Mouse (Mus musculus): ENCODE data around the gene Dock3.

The Dock3 gene

DNA sequence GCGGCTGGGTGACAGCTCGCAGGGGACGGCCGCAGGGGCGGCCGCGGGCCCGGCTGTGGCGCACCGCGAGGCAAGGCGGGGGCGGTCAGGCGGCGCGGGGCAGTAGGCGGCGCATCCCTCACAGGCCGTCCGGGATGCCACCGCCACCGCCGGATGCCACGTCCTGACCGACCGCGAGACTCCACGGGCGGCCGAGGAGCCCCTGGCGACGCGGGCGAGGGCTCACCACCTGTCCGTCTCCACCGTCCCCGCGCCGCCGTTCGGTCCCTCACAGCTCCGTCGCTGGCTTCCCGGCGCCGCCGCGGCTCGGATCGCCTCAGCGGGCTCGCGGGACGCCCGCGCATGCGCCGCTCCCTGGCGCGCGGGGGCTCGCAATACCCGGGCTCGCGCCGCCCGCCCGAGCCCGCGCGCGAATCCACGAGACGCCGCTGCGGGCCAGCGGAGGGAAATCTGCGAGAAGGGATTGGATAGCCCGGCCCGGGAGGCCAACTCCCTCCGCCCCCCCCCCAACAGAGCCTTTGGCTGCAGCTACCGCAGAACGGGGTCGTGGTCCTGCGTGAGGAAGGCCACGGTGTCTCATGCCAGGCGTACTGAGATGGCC is at the start of gene Dock3:
Dock3 (minus strand) TSS at position 371 of the 601 bp plus-strand sequence.
- no peak for DNase-seq (ENCODE audit: low read depth, low spot score)

DNA sequence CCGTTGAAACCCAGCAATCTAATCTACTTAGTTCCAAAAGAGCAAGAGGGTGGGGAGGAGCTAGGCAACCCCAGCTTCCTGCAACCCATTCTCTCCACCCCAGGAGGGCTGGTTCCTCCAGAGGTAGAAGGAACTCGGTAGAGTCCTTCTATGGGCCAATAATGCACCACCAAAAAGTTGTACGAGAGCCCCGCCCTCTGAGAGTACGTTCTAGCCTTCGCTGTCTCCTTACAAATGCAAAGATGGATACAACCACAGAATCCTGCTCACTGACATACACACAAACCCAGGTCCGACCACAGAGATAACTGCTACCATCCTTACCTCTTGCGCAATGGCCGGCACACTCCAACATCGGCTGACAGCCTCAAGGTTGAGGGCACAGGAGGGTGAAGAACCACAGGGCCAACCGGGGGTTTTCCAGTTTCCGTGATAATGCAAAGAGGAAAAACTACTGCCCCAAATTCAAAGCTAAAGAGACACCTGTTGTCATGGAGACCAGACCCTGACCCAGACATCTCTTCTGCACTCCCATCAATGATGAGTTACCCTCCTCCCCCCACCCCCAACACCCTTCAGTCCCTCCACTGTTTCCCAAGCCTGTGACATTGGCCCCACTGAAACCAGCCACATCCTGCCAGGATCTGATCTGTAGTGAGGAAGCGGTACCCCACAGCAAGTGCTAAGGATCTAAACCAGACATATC is 48.8 kb upstream of the Dock3 start:
- peak; percentile 56 for DNase-seq (ENCODE audit: low read depth, low spot score)

DNA sequence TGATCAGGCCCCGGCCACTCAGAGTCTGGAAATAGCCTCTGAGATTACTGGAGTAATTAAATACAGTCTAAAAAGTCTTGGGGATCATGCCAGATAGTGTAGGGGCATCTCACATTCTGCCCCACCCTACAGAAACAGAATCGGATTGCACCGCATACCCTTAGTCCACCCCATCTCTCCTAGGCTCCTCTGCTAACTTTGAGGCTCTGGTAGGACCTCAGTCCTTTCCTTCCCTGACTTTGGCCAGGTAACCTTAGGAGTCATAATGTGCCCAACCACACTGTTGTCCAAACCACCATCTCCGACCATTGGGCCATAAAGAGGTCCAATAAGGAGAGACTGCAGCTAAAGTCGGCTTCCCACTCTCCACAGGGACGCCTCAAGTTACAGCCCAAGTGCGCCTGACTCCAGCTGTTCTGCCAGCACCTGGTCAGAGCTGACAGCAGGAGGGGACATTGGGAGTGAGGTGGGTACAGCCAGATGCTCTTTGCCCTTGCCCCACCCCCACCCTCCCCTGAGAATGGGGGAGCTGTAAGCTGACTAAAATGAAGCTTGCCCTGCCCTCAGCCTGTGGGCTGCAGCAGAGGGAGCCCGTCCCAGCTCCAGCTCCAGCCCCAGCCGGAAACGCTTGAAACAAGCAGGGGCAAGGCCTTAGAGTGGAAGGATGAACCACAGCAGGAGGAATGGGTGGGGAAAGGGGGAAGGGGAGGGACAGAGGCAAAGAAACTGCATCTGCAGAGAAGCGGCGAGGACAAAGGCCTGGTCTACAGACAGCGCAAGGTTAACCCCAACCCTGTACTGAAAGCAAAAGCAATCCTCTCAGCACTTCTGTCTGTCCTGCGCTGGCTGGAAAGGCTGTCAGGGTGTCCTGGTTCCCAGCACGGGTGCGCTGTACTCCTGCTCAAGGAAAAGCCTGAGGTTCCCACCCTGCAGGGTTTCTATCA is 47.9 kb upstream of the Dock3 start:
- DNase-seq (ENCODE audit: low read depth, low spot score): peak; percentile 48

DNA sequence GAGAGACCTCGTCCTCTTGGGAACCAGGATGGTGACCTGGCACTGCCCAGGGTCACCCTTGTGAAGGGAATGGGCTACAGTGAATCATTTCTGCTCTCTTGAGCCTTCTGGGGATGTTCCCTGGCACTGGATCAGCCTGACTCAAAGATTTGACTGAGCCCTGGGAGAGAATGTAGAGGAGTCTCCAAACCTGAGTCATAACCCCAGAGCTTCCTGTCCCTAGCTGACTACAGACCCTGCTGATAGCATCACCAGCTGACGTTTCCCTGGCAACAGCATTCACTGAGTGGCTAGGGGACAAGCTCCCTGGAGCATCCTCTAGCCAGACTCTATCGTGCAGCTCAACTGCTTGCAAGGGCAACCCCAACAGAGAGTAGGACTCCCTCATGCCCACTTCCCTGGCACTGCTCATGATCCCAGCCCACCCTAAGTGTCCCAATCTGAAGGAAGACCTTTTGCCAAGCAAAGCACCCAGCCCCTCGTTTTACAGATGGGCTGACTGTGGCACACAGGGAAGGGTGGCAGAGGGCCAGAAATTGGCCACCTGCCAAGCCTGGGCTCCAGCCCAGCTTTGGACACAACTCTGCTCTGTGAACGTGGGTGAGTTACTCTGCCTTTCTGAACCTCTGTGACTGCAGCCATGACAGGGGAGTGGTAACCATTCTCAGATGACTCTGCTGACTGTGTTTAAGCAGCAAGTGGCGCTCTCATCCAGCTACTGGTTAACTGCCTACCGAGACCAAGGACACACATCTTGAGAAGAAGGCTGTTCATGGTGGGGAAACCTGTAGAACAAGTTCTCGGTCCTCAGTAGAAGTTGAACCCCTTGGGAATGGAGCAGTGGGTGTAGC is 47.0 kb upstream of the Dock3 start:
- DNase-seq (ENCODE audit: low read depth, low spot score): no peak

DNA sequence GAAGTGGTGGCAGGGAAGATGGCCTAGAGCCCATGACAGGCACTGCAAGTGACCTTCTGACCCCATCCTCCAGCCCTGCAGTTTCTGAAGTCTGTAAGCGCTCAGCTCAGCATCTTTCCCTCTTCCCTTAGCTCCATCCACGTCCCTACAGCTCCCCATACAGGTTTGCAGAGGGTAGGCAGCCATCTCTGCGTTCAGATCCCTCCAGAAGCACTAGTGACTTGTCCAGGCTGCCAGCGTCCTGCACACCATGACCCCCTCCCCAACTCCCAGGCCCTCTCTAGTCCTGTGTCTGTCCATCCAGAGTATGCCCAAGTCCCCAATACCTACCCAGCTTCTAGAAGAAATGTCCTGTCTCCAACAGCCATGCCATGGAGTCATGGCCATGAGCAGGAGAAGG is 46.4 kb upstream of the Dock3 start:
- no peak for DNase-seq (ENCODE audit: low read depth, low spot score)

DNA sequence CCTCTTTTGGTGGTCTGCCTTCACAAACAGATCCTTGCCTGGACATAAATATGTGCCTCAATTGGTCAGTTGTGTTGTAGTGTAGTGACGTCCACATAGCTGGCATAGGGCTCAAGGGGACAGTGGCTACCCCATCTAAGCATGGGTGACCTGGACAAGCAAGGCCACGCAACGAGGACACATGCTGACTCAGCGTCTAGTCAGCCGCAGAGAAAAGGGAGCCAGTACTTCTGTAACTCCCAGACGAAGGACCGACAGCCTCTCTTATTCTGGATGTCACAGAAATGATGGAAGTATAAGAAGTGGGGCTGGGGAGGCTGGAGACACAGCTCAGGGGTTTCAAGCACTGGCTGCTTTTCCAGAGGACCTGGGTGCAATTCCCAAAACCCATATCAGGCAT is 45.9 kb upstream of the Dock3 start:
- no peak for DNase-seq (ENCODE audit: low read depth, low spot score)

DNA sequence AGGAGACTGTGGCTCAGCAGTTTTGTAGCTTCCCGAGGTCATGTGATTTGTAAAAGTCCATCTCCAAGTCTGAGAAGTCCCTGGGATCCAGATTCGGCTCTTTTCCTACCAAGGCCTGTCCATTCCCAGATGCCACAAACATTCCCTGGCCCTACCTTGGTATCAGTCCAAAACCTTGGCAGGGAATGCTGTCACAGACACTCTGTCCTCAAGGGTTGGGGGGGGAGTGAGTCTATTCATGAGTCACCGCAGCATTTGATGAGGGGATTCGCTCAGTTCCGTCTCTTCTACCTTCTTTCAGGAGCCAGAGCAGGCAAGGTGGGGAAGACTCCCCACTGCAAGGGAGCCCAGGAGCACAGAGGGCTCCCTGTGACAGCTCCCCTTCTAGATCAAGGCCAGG is 44.0 kb upstream of the Dock3 start:
- DNase-seq (ENCODE audit: low read depth, low spot score): no peak

DNA sequence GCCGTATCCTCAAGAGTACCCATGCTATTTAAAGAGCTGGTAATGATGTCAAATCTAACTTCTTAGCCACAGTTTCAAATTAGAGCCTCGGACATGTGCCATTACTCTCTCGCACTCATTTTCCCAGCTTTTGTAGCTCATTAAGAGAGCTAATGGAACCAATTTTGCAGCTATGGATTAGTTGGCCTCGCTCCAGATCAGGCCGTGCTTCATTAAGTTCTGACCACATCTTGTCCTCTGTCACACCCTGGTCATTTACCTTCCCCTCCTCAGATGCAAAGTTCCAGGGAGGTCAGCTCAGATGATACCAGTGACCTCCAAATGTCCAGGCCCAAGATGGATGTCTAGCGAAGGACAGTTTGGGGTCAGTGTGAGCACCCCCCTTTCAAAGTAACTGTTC is 43.0 kb upstream of the Dock3 start:
- DNase-seq (ENCODE audit: low read depth, low spot score): no peak

DNA sequence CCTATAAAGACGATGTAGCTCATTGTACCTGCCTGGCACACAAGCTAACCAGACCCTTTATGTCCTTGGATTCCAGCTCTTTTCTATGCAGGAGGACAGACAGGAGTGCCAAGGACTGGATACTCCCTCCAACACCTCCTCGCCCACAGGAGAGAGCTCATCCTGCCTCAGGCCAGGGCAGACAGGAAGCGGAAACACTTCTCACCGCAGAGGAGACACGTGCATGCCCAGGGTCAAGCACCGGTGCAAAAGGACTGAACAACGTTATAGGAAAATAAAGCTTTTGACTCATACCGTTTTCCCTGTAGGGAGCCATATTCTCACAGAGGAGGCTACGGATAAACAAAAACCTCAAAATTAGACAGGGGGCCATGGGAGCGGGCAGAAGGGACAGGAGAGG is 41.5 kb upstream of the Dock3 start:
- DNase-seq (ENCODE audit: low read depth, low spot score): no peak

DNA sequence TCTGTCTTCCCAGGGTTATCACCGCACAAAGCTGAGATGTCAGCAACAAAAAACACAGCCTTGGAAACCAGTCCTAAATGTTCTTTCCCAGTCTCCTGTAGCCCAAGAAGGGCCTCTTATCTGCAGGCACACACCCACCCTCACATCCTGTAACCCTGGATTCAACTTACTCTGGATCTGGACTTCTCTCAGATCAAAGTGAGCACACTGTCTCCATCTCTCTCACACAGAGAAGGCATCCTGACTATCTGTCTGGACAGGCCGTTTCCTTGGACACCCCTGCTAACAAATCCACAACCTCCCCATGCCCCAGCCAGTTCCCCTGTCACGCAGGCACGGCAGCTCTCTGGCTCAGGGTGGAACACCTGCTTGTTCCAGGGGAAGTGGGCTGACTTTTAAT is 40.6 kb upstream of the Dock3 start:
- no peak for DNase-seq (ENCODE audit: low read depth, low spot score)

DNA sequence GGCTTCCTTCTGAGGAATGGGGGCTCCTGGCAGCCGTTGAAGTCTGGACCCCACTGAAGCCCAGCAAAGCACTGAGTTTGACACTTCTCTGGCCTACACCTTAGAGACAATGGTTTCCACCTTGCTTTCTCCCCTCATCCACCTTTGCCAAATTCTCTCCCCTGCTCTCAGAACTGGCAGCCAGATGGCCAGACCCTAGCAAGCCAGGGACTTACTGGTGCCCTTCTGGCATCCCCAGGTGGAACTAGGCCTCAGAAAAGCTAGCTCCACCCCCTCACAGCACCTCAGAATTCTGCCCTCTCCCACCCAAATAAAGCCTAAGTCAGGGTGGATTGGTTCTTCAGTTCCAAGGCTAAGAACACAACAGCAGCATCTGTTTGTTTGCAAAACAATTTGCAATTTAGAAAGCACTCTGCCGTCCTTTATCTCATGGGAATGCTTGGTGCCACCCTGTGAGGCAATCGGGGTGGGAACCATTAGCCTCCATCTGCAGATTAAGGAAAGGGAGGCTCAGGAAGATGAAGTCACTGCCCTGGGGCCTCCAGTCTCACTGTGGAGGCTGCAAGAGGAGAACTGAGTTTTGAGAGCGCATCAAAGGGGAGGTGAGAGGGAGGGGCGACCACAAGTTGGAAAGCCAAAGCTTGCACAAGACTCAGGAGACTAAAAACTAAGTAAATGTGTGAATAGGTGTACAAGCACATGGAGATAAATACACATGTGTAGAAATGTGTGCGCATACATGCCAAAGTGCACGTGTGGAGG is 39.6 kb upstream of the Dock3 start:
- DNase-seq (ENCODE audit: low read depth, low spot score): no peak

DNA sequence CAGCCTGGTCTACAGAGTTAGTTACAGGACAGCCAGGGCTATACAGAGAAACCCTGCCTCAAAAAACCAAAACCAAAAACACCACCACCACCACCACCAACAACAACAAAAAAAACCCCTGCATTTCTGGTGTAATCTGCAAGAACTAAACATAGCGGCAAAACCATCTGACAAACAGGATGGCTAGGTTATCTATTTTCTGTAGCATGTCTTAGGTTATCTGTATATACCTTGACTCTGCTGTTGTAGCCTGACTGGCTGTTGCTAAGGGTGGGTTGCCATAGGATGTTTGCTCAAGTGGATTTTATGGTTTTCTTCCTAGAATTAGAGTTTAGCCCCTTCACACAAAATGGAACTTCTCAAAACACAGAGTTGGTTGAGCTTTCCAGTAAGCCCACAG is 38.1 kb upstream of the Dock3 start:
- DNase-seq (ENCODE audit: low read depth, low spot score): no peak

DNA sequence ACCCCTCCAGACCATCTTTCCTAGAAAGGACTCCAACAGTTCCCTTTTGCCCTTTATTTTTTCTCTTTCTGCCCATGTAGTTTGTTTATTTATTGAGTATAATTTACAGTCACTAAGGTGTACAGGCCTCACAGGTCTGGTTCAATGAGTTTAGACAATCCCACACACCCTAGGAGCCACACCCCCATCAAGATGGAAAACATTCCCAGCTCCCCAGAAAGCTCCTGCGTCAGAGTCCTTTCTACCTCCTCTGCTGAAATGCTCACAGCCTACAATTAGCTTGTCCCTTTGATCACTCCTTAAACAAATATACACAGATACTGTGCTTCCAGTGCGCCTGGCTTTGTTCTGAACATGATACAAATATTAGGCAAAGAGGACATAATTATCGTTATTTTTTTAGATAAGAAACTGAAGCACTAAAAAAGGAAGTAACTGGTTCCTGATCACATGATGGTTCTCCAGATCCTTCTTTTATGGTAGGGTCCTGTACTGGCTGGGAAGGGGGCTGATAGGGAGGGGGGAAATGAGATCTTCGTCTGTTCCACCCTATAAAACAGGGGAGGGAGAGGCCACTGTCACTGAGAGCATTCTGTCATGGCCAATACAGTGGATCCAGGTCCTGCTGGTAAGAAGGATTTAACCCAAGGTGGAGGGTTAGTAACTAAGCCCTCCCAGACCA is 36.2 kb upstream of the Dock3 start:
- DNase-seq (ENCODE audit: low read depth, low spot score): no peak

DNA sequence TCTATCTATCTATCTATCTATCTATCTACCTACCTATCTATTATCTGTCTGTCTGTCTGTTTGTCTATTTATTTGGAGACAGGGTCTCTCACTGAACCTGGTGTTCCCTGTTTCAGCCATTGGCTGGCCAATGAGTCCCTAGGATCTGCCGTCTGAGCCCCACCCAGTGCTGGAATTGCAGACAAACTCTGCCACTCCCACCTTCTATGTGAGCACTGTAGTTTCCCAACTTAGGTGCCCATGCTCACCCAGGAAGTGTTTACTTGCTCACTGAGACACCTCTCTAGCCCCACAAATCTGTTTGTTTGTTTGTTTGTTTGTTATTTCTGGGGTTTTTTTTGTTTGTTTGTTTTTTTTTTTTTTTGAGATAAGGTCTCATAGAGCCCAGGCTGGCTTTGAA is 35.3 kb upstream of the Dock3 start:
- no peak for DNase-seq (ENCODE audit: low read depth, low spot score)

DNA sequence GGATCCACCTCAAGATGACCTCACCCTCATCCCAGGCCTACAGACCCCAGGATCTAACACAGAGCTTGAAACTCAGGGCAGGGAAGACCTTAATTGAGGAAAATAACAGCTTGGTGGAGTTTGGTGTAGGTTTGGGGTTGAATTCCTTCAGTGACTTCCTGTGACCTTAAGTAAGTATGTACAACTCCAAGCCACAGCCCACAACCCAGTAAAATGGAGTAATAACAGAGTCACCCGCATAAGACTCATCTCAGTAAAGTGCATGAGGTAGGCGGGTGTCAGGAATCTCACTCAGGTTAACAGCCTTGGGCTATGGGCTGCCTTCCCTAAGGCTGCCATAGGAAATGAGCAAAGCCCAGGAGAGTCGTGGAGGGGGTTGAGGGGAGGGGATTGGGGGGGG is 33.0 kb upstream of the Dock3 start:
- DNase-seq (ENCODE audit: low read depth, low spot score): no peak

DNA sequence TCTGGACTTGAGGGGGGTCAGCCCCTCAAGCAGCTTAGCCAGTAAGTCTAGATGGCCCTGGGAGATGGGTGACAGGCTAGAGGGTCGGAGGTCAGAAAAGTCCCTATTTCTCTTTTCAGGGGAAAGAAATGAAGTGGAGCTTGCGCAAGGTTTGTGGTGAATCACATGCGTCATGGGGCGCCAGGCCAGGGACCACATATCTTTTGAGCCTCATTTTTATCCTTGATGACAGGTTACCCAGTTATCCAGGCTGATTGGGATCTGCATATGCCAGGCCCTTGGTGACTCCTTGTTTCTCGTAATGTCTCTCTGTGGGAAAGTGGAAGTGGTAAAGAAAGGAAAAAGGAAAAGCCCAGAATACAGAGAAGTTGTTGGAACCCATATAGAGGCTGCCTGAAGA is 32.2 kb upstream of the Dock3 start:
- no peak for DNase-seq (ENCODE audit: low read depth, low spot score)

DNA sequence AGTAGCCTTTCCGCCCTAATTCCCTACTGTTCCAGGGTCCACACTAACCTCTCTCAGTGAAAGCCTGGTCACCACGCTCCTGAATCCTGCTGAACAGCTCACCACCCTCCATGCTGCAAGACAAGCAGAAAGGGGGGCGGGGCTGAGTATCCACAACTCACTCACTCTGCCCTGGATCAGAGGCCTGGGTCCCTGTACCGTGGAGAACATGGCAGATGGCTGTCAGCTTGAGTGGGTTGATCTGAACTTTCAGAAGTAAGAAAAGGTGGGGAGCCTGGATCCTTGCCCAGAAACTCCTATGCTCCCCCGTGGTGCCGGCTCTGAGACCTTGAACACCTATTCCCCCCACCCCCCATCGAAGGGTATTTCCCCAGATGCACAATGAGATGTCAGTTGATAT is 30.7 kb upstream of the Dock3 start:
- no peak for DNase-seq (ENCODE audit: low read depth, low spot score)

DNA sequence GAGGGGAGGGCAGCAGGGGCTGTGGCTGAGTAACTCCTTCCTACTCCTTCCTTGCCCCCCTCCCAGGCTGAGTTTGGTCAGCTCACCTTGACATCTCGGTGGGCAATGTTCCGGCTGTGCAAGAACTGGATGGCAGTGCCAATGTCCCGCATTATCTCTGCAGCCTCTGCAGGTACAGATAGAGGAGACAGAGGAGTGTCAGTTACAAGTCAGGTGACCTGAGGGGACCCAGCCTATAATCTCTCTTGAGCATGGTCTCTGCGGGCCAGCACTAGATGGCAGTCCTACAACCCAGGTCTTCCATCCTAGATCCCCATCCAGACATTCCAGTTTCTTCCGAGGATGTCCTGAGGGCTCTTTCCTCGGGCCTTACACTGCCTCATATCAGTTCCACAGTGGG is 30.1 kb upstream of the Dock3 start:
- no peak for DNase-seq (ENCODE audit: low read depth, low spot score)

DNA sequence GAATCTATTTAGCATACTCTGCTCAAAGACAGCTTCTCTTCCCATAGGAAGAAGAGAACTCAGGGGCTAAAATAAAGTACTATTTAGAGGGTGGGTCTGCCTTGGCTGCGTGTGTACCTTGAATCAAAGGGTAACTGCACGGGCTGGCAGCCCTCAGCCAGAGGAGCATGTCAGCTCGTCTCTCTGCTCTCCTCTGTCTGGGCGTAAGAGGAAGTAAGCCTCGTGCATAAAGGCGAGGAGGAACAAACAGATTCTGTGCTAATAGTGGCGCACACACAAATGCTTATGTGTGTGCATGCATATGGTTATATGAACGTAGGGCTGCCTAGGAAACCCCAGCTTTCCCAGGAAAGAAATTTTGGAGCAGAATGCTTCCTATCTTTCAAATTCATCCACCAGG is 29.1 kb upstream of the Dock3 start:
- DNase-seq (ENCODE audit: low read depth, low spot score): no peak

DNA sequence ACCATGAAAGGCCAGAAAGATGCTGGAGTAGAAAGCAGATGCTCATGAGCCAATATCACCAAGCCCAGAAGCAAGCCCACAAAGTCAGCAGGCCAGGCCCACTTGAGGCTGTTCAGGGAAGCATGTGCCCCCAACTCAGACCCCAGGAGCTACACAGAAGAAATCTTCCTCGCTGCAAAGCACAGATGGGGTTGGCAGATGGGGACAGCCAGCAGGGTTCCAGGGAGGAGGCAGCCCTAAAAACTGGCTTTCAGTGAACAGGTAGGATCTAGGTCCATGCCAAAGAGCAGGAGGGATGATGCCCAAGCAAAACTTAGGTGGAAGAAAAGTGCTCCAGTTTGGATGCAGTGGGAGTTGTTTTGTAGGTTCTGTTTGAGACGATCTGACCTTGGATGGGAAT is 28.7 kb upstream of the Dock3 start:
- no peak for DNase-seq (ENCODE audit: low read depth, low spot score)
